Mouse (Mus musculus) forebrain, embryonic 14.5 days (tissue): ENCODE data around the gene Patl1. TPM values are rescaled to one million over a fixed set of nuclear protein-coding genes. Genes with fewer than 3 reads are reported as not detected.
"Not testable (repeated sequence)": the region's sequence is repeated elsewhere in the genome, so short reads cannot be mapped to it uniquely, and the experiment has no call there.

ENCODE experiments used
- ATAC-seq: fragments of 200-750 bp; cut with Nextera tagmentation; 2 replicates; pipeline ENCODE4 v1.8.0; 2017; ENCODE audit warnings: mild to moderate bottlenecking, moderate library complexity
- DNase-seq: peaks from one replicate; pipeline ENCODE4 v3.0.0-alpha.2; 2015; ENCODE audit warnings: low spot score
- H3K27ac ChIP-seq: fragments of 300-500 bp; sonication (generic); 2 replicates; pipeline ENCODE4 v1.5.1; 2014; ENCODE audit warnings: low read depth, mild to moderate bottlenecking, control low read depth, low read length, moderate library complexity
- H3K27me3 ChIP-seq: fragments of 300-500 bp; sonication (generic); replicated peaks from 2 replicates; pipeline ENCODE4 v1.6.1; 2014; ENCODE audit warnings: low read length, control low read depth, mixed read lengths; ENCODE audit not compliant: control insufficient read depth, insufficient read depth
- H3K36me3 ChIP-seq: fragments of 300-500 bp; sonication (generic); 2 replicates; pipeline ENCODE4 v1.6.1; 2014; ENCODE audit warnings: low read length, control low read depth; ENCODE audit not compliant: control insufficient read depth, insufficient read depth
- H3K4me1 ChIP-seq: fragments of 300-500 bp; sonication (generic); 2 replicates; pipeline ENCODE4 v1.6.1; 2014; ENCODE audit warnings: antibody characterized with exemption, low read length, control low read depth; ENCODE audit not compliant: control insufficient read depth, insufficient read depth
- H3K4me2 ChIP-seq: fragments of 300-500 bp; sonication (generic); 2 replicates; pipeline ENCODE4 v1.6.1; 2014; ENCODE audit warnings: mild to moderate bottlenecking, control low read depth, low read length
- H3K4me3 ChIP-seq: fragments of 300-500 bp; sonication (generic); 2 replicates; pipeline ENCODE4 v1.5.1; 2014; ENCODE audit warnings: low read depth, low read length, control low read depth
- H3K9ac ChIP-seq: fragments of 300-500 bp; sonication (generic); 2 replicates; pipeline ENCODE4 v1.6.1; 2014; ENCODE audit warnings: mild to moderate bottlenecking, low read length, control low read depth, moderate library complexity
- H3K9me3 ChIP-seq: fragments of 300-500 bp; sonication (generic); replicated peaks from 2 replicates; pipeline ENCODE4 v1.6.1; 2016; ENCODE audit warnings: low read length, control low read depth, mixed read lengths; ENCODE audit not compliant: control insufficient read depth
- WGBS: fragments of 180-500 bp; shearing (Covaris S2); extraction: QIAGEN DNeasy Blood & Tissue Kit; methylation state at CpG from one replicate; pipeline ENCODE4 v1.1.7; 2014; 5-methylcytosine and 5-hydroxymethylcytosine counted together
- polyA plus RNA-seq: library from polyadenylated mRNA; unstranded; fragments of >200 nt; fragmentation: Nextera tagmentation; extraction: Ambion mirVana; gene quantifications from 2 replicates; pipeline ENCODE4 v1.2.1, GENCODE M21; 2014

Patl1 gene
- polyA plus RNA-seq, 1 experiment from 2014 or later: 16.1 TPM

GRCm38 (mm10) chr19:11922068-11922467 lies 9.9 kb downstream of the Patl1 start:
- Histone ChIP-seq H3K4me2 (no peak overlapping the region), H3K27me3 (no peaks in the 10 kb centered on the region), H3K4me3 (no peak overlapping the region), H3K27ac (no peak overlapping the region), H3K4me1 (no peaks in the 10 kb centered on the region), H3K36me3 (peaks cover 66% of the 10 kb centered on the region), H3K9ac (no peak overlapping the region), H3K9me3 (no peaks in the 10 kb centered on the region)
- ATAC-seq (no peak), DNase-seq (no peak)
- WGBS: 92% methylated on average over 1 of the region's 1 CpGs

GRCm38 (mm10) chr19:11922515-11922914 lies 10.3 kb downstream of the Patl1 start:
- H3K4me3 ChIP-seq, ATAC-seq: not testable (repeated sequence)

GRCm38 (mm10) chr19:11926380-11926779 lies 14.2 kb downstream of the Patl1 start:
- 92% methylated on average over 2 of the region's 2 CpGs for WGBS
- H3K27me3 ChIP-seq: no peaks in the 10 kb centered on the region
- H3K4me1 ChIP-seq: no peaks in the 10 kb centered on the region
- no peak overlapping the region for H3K9ac ChIP-seq
- no peaks in the 10 kb centered on the region for H3K9me3 ChIP-seq
- DNase-seq (no peak), ATAC-seq (no peak)
- H3K36me3 ChIP-seq: peaks cover 84% of the 10 kb centered on the region
- H3K4me3 ChIP-seq: no peak overlapping the region
- H3K4me2 ChIP-seq: no peak overlapping the region
- H3K27ac ChIP-seq: no peak overlapping the region

More at GRCm38 (mm10) chr19:11922515-11922914, 10.3 kb downstream of the Patl1 start:
- peaks cover 68% of the 10 kb centered on the region for H3K36me3 ChIP-seq
- not testable (repeated sequence) for H3K4me1 ChIP-seq, H3K27me3 ChIP-seq, H3K4me2 ChIP-seq, H3K9ac ChIP-seq, H3K27ac ChIP-seq, DNase-seq, H3K9me3 ChIP-seq
- WGBS: 95% methylated on average over 2 of the region's 2 CpGs

- Histone ChIP-seq H3K36me3 (peaks cover 82% of the 10 kb centered on the region), H3K4me2 (no peak overlapping the region)
- no peak for ATAC-seq
Observed at GRCm38 (mm10) chr19:11928025-11928748, 16.0 kb downstream of the Patl1 start.

GRCm38 (mm10) chr19:11946460-11946859 lies 34.3 kb downstream of the Patl1 start:
- H3K4me1 ChIP-seq, H3K4me3 ChIP-seq, H3K27me3 ChIP-seq, H3K9me3 ChIP-seq, H3K27ac ChIP-seq, DNase-seq, ATAC-seq, H3K4me2 ChIP-seq, H3K9ac ChIP-seq: not testable (repeated sequence)
- 90% methylated on average over 9 of the region's 9 CpGs for WGBS
- H3K36me3 ChIP-seq: peaks cover 39% of the 10 kb centered on the region

More at GRCm38 (mm10) chr19:11928025-11928748, 16.0 kb downstream of the Patl1 start:
- no peak for DNase-seq
- Histone ChIP-seq H3K27ac (no peak overlapping the region), H3K9ac (no peak overlapping the region), H3K4me1 (no peaks in the 10 kb centered on the region), H3K9me3 (no peaks in the 10 kb centered on the region), H3K4me3 (no peak overlapping the region), H3K27me3 (no peaks in the 10 kb centered on the region)
- 94% methylated on average over 4 of the region's 4 CpGs for WGBS

GRCm38 (mm10) chr19:11949878-11950277 lies 37.7 kb downstream of the Patl1 start:
- Histone ChIP-seq H3K4me1 (no peaks in the 10 kb centered on the region), H3K9me3 (no peaks in the 10 kb centered on the region), H3K9ac (no peak overlapping the region), H3K36me3 (peaks cover 11% of the 10 kb centered on the region; the same call in 1 of the 2 replicates), H3K27me3 (no peaks in the 10 kb centered on the region), H3K27ac (no peak overlapping the region), H3K4me3 (no peak overlapping the region), H3K4me2 (no peak overlapping the region)
- no peak for DNase-seq
- ATAC-seq: no peak
- WGBS: 55% methylated on average over 1 of the region's 1 CpGs

- H3K36me3 ChIP-seq: peaks cover 3% of the 10 kb centered on the region; the same call in 1 of the 2 replicates
- no peaks in the 10 kb centered on the region for H3K27me3 ChIP-seq
- no peak overlapping the region for H3K4me2 ChIP-seq
- no peak for ATAC-seq
- H3K9ac ChIP-seq: no peak overlapping the region
- WGBS: 83% methylated on average over 7 of the region's 7 CpGs
- no peak overlapping the region for H3K4me3 ChIP-seq
- H3K9me3 ChIP-seq: no peaks in the 10 kb centered on the region
- no peak overlapping the region for H3K27ac ChIP-seq
- DNase-seq: no peak
- H3K4me1 ChIP-seq: no peaks in the 10 kb centered on the region
Observed at GRCm38 (mm10) chr19:11950747-11951146, 38.5 kb downstream of the Patl1 start.

GRCm38 (mm10) chr19:11954206-11954605 lies 42.0 kb downstream of the Patl1 start:
- H3K4me3 ChIP-seq: no peak overlapping the region
- H3K27me3 ChIP-seq: no peaks in the 10 kb centered on the region
- WGBS: 51% methylated on average over 6 of the region's 6 CpGs
- no peaks in the 10 kb centered on the region for H3K9me3 ChIP-seq
- no peaks in the 10 kb centered on the region for H3K4me1 ChIP-seq
- DNase-seq (no peak), ATAC-seq (no peak)
- no peaks in the 10 kb centered on the region for H3K36me3 ChIP-seq
- no peak overlapping the region for H3K9ac ChIP-seq
- no peak overlapping the region for H3K27ac ChIP-seq
- no peak overlapping the region for H3K4me2 ChIP-seq

- H3K9me3 ChIP-seq: no peaks in the 10 kb centered on the region
- WGBS: 89% methylated on average over 5 of the region's 5 CpGs
- DNase-seq (no peak), ATAC-seq (no peak)
- H3K4me2 ChIP-seq: no peak overlapping the region
- H3K36me3 ChIP-seq: no peaks in the 10 kb centered on the region
- H3K4me1 ChIP-seq: no peaks in the 10 kb centered on the region
- no peaks in the 10 kb centered on the region for H3K27me3 ChIP-seq
- no peak overlapping the region for H3K27ac ChIP-seq
- H3K9ac ChIP-seq: no peak overlapping the region
- no peak overlapping the region for H3K4me3 ChIP-seq
Observed at GRCm38 (mm10) chr19:11956636-11957035, 44.4 kb downstream of the Patl1 start.
